Comparison of ENCODE assay signal across 10 mouse cellular contexts in genomic region chr11:72465978-72466693, GRCm38 (mm10). TPM values are rescaled to one million over a fixed set of nuclear protein-coding genes. Genes with fewer than 3 reads are reported as not detected.
DNase-seq lines count a peak whose midpoint lies in the region; ATAC-seq and TF ChIP-seq lines count a peak whose summit lies in the region.
"Had no signal": no experiment of that assay in that cellular context is flagged by ENCODE, and none has a peak within 500 bp of the region (broad histone marks: within the 10 kb centered on the region; RNA-seq: fewer than 3 reads in every experiment).

No protein-coding gene starts in this region.

- peaks cover 24% of the 10 kb centered on the region for H3K4me1 ChIP-seq in kidney, embryonic 14.5 days (ENCODE audit: control insufficient read depth, insufficient read depth, low read length)
- H3K4me1 ChIP-seq in embryonic facial prominence, embryonic 11.5 days (ENCODE audit: control insufficient read depth, insufficient read depth, low read length): 0 out of 2 replicates have a peak, but pooled peaks cover 2% of the 10 kb centered on the region
- H3K4me1 ChIP-seq in liver, embryonic 14.5 days (replicated peaks; ENCODE audit: control insufficient read depth in 2 of 2, insufficient read depth in 2 of 2, low read length in 1 of 2): peaks cover 21 to 45% of the 10 kb centered on the region in 2 experiments
- H3K4me1 ChIP-seq in forebrain, embryonic 13.5 days: peaks cover 14% of the 10 kb centered on the region

- no peak overlapping the region for H3K9ac ChIP-seq in kidney, embryonic 14.5 days (ENCODE audit: low read depth, low read length)
- H3K9ac ChIP-seq in embryonic facial prominence, embryonic 11.5 days (replicated peaks; ENCODE audit: low read length): no peak overlapping the region
- H3K9ac ChIP-seq in liver, embryonic 14.5 days (replicated peaks): no peak overlapping the region
- H3K9ac ChIP-seq in forebrain, embryonic 13.5 days: no peak overlapping the region

- ATAC-seq in kidney, embryonic 14.5 days (ENCODE audit: low FRiP score, low TSS enrichment): no peak
- peak; percentile 53 for ATAC-seq in embryonic facial prominence, embryonic 11.5 days (replicated peaks; ENCODE audit: insufficient number of reproducible peaks, low FRiP score, low TSS enrichment, low read depth)
- ATAC-seq in liver, embryonic 14.5 days (ENCODE audit: insufficient read depth): peak; percentile 36; the same call in 1 of the 2 replicates
- peak; percentile 68 for ATAC-seq in neutrophil, adult 5-6 weeks (ENCODE audit: extremely low read depth, insufficient number of reproducible peaks, low FRiP score, poor library complexity, severe bottlenecking)
- no peak for ATAC-seq in forebrain, embryonic 13.5 days

- H3K27me3 ChIP-seq in kidney, embryonic 14.5 days (ENCODE audit: control insufficient read depth, insufficient read depth, low read length): no peaks in the 10 kb centered on the region
- H3K27me3 ChIP-seq in embryonic facial prominence, embryonic 11.5 days (ENCODE audit: control insufficient read depth, insufficient read depth, low read length): no peaks in the 10 kb centered on the region
- H3K27me3 ChIP-seq in liver, embryonic 14.5 days (ENCODE audit: control insufficient read depth, insufficient read depth, low read length): no peaks in the 10 kb centered on the region
- H3K27me3 ChIP-seq in forebrain, embryonic 13.5 days: no peaks in the 10 kb centered on the region

- no peaks in the 10 kb centered on the region for H3K36me3 ChIP-seq in kidney, embryonic 14.5 days (ENCODE audit: control insufficient read depth, insufficient read depth, low read length)
- no peaks in the 10 kb centered on the region for H3K36me3 ChIP-seq in embryonic facial prominence, embryonic 11.5 days (replicated peaks; ENCODE audit: control insufficient read depth, insufficient read depth, low read depth, low read length)
- H3K36me3 ChIP-seq in liver, embryonic 14.5 days (replicated peaks; ENCODE audit: control insufficient read depth, insufficient read depth, low read depth): no peaks in the 10 kb centered on the region; the same call in 1 of the 2 replicates
- H3K36me3 ChIP-seq in forebrain, embryonic 13.5 days (ENCODE audit: poor library complexity, severe bottlenecking): 0 out of 2 replicates have a peak, but pooled peaks cover 3% of the 10 kb centered on the region

- H3K27ac ChIP-seq in kidney, embryonic 14.5 days (ENCODE audit: low read depth, low read length): peak overlapping the region; percentile 48; the same call in 1 of the 2 replicates
- no peak overlapping the region for H3K27ac ChIP-seq in embryonic facial prominence, embryonic 11.5 days (replicated peaks; ENCODE audit: low read depth, low read length)
- peak overlapping the region; percentile 58 for H3K27ac ChIP-seq in liver, embryonic 14.5 days
- H3K27ac ChIP-seq in forebrain, embryonic 13.5 days: no peak overlapping the region

- H3K4me3 ChIP-seq in kidney, embryonic 14.5 days (ENCODE audit: low read length): no peak overlapping the region
- H3K4me3 ChIP-seq in embryonic facial prominence, embryonic 11.5 days (ENCODE audit: low read depth, low read length): no peak overlapping the region
- H3K4me3 ChIP-seq in liver, embryonic 14.5 days (ENCODE audit: insufficient read depth in 1 of 2, low read depth in 2 of 2, low read length in 2 of 2): no peak overlapping the region
- no peak overlapping the region for H3K4me3 ChIP-seq in forebrain, embryonic 13.5 days

- no peak for TF ChIP-seq CTCF in liver, embryonic 14.5 days (IDR thresholded peaks at IDR 0.05; ENCODE audit: low read depth)

- 47% methylated on average over 11 of the region's 11 CpGs for WGBS in kidney, embryonic 14.5 days
- WGBS in embryonic facial prominence, embryonic 11.5 days: 60% methylated on average over 11 of the region's 11 CpGs
- 51% methylated on average over 11 of the region's 11 CpGs for WGBS in liver, embryonic 14.5 days (ENCODE audit: insufficient replicate concordance)
- WGBS in forebrain, embryonic 13.5 days: 80% methylated on average over 11 of the region's 11 CpGs

- no peaks in the 10 kb centered on the region for H3K9me3 ChIP-seq in kidney, embryonic 14.5 days (ENCODE audit: control insufficient read depth, low read length)
- no peaks in the 10 kb centered on the region for H3K9me3 ChIP-seq in embryonic facial prominence, embryonic 11.5 days (replicated peaks; ENCODE audit: control insufficient read depth, low read length)
- H3K9me3 ChIP-seq in liver, embryonic 14.5 days (ENCODE audit: control insufficient read depth, low read length): no peaks in the 10 kb centered on the region
- H3K9me3 ChIP-seq in forebrain, embryonic 13.5 days (replicated peaks): no peaks in the 10 kb centered on the region

- no peak overlapping the region for H3K4me2 ChIP-seq in kidney, embryonic 14.5 days (replicated peaks; ENCODE audit: low read depth, low read length)
- no peak overlapping the region for H3K4me2 ChIP-seq in embryonic facial prominence, embryonic 11.5 days (ENCODE audit: low read depth, low read length)
- H3K4me2 ChIP-seq in liver, embryonic 14.5 days (ENCODE audit: low read depth): peak overlapping the region; percentile 57
- H3K4me2 ChIP-seq in forebrain, embryonic 13.5 days: no peak overlapping the region

- no peak for DNase-seq in kidney, adult 9 months
- DNase-seq in embryonic facial prominence, embryonic 11.5 days (ENCODE audit: low spot score): no peak
- no peak for DNase-seq in liver, embryonic 14.5 days (ENCODE audit: low read depth in 3 of 3, low spot score in 3 of 3)
- no peak for DNase-seq in layer of hippocampus, adult 8-10 months (ENCODE audit: low spot score in 2 of 2)
- no peak for DNase-seq in thymus, postnatal 4 days
- DNase-seq: right cerebral cortex, postnatal 4 days had no signal

- TF ChIP-seq EP300 in liver, embryonic 14.5 days (IDR thresholded peaks at IDR 0.05; ENCODE audit: low read depth): no peak

RNA-seq across cellular contexts. Expression of gene Spns2, which starts 23.6 kb away (rescaled TPM):
- 2.0 and 2.4 TPM in 2 replicates for polyA plus RNA-seq in kidney, embryonic 14.5 days (2014; fragmentation: Nextera tagmentation; extraction: Ambion mirVana)
- 3.0 and 3.2 TPM in 2 replicates for polyA plus RNA-seq in embryonic facial prominence, embryonic 11.5 days (2014; fragmentation: Nextera tagmentation; extraction: Ambion mirVana)
- 8.6 and 12.9 TPM in 2 replicates for polyA plus RNA-seq in liver, embryonic 14.5 days (2012; rRNA removed)
- polyA plus RNA-seq in liver, embryonic 14.5 days (2014; fragmentation: Nextera tagmentation; extraction: Ambion mirVana): 3.8 and 6.3 TPM in 2 replicates
- 15.7 and 19.3 TPM in 2 replicates for total RNA-seq in neutrophil, adult 5-6 weeks (2017)
- 100 to 1,000 TPM in 1 of 4 experiments, 10 to 100 TPM in 3; 84.0 to 104 (median 92.3) TPM for total RNA-seq in layer of hippocampus, adult 8-10 months (2022)
- polyA plus RNA-seq in forebrain, embryonic 13.5 days (2015; fragmentation: Nextera tagmentation; extraction: Ambion mirVana): 3.5 and 3.6 TPM in 2 replicates

RNA-seq across cellular contexts. Expression of gene Mybbp1a, which starts 25.0 kb away (rescaled TPM):
- 129 and 173 TPM in 2 replicates for polyA plus RNA-seq in kidney, embryonic 14.5 days (2014; fragmentation: Nextera tagmentation; extraction: Ambion mirVana)
- polyA plus RNA-seq in embryonic facial prominence, embryonic 11.5 days (2014; fragmentation: Nextera tagmentation; extraction: Ambion mirVana): 171 and 191 TPM in 2 replicates
- polyA plus RNA-seq in liver, embryonic 14.5 days (2012; rRNA removed): 31.0 and 56.3 TPM in 2 replicates
- polyA plus RNA-seq in liver, embryonic 14.5 days (2014; fragmentation: Nextera tagmentation; extraction: Ambion mirVana): 65.5 and 72.6 TPM in 2 replicates
- 57.1 and 73.4 TPM in 2 replicates for total RNA-seq in neutrophil, adult 5-6 weeks (2017)
- 10 to 100 TPM; 55.2 to 64.5 (median 57.8) TPM for total RNA-seq in layer of hippocampus, adult 8-10 months (2022)
- polyA plus RNA-seq in forebrain, embryonic 13.5 days (2015; fragmentation: Nextera tagmentation; extraction: Ambion mirVana): 111 and 122 TPM in 2 replicates

RNA-seq across cellular contexts. Expression of gene Ggt6, which starts 30.8 kb away (rescaled TPM):
- 0.31 and 0.76 TPM in 2 replicates for polyA plus RNA-seq in kidney, embryonic 14.5 days (2014; fragmentation: Nextera tagmentation; extraction: Ambion mirVana)
- not detected in 2 replicates for polyA plus RNA-seq in embryonic facial prominence, embryonic 11.5 days (2014; fragmentation: Nextera tagmentation; extraction: Ambion mirVana)
- polyA plus RNA-seq in liver, embryonic 14.5 days (2012; rRNA removed): 0.10 and 0.18 TPM in 2 replicates
- polyA plus RNA-seq in liver, embryonic 14.5 days (2014; fragmentation: Nextera tagmentation; extraction: Ambion mirVana): 0.25 and 0.38 TPM in 2 replicates
- total RNA-seq in neutrophil, adult 5-6 weeks (2017): not detected in 2 replicates
- under 1 TPM in 1 of 4 experiments, not detected in 3; 0.23 TPM for total RNA-seq in layer of hippocampus, adult 8-10 months (2022)
- not detected in 2 replicates for polyA plus RNA-seq in forebrain, embryonic 13.5 days (2015; fragmentation: Nextera tagmentation; extraction: Ambion mirVana)
- total RNA-seq: layer of hippocampus, postnatal 10 days had no signal

RNA-seq across cellular contexts. Expression of gene Smtnl2, which starts 54.6 kb away (rescaled TPM):
- 30.0 and 56.1 TPM in 2 replicates for polyA plus RNA-seq in kidney, embryonic 14.5 days (2014; fragmentation: Nextera tagmentation; extraction: Ambion mirVana)
- polyA plus RNA-seq in embryonic facial prominence, embryonic 11.5 days (2014; fragmentation: Nextera tagmentation; extraction: Ambion mirVana): 8.0 TPM in 2 replicates
- 1.1 and 1.3 TPM in 2 replicates for polyA plus RNA-seq in liver, embryonic 14.5 days (2012; rRNA removed)
- 0.85 and 0.86 TPM in 2 replicates for polyA plus RNA-seq in liver, embryonic 14.5 days (2014; fragmentation: Nextera tagmentation; extraction: Ambion mirVana)
- total RNA-seq in neutrophil, adult 5-6 weeks (2017): not detected in 2 replicates
- total RNA-seq in layer of hippocampus, adult 8-10 months (2022): 1 to 10 TPM; 1.3 to 3.9 (median 2.0) TPM
- polyA plus RNA-seq in forebrain, embryonic 13.5 days (2015; fragmentation: Nextera tagmentation; extraction: Ambion mirVana): 2.2 and 2.6 TPM in 2 replicates

Comparison
In these comparisons a context has a peak if more than half of its experiments do, and no peak if none do; other contexts are left out.
1. ATAC-seq: peak in embryonic facial prominence, embryonic 11.5 days (single experiment), liver, embryonic 14.5 days (single experiment) and neutrophil, adult 5-6 weeks (single experiment); none in kidney, embryonic 14.5 days (single experiment) and forebrain, embryonic 13.5 days (single experiment).
2. H3K27ac ChIP-seq: peak in kidney, embryonic 14.5 days (single experiment) and liver, embryonic 14.5 days (single experiment); none in embryonic facial prominence, embryonic 11.5 days (single experiment) and forebrain, embryonic 13.5 days (single experiment).